Mouse (Mus musculus) heart, adult 2 months (tissue): ENCODE measurements around the gene Ifnk.

Experiments
- CTCF ChIP-seq: fragments of 200-600 bp; IDR thresholded peaks from 2 replicates; pipeline ENCODE4 v1.8.1; 2022; ENCODE audit warnings: antibody characterized with exemption, mild to moderate bottlenecking, moderate library complexity
- EP300 ChIP-seq: fragments of 200-500 bp; IDR thresholded peaks from 2 replicates; pipeline ENCODE4 v1.6.1; 2011; ENCODE audit warnings: low read depth, low read length, control low read depth; ENCODE audit not compliant: insufficient read depth

- TF ChIP-seq CTCF: no peak
- no peak for TF ChIP-seq EP300
These were observed 33.0 kb upstream of the Ifnk start for GRCm38 (mm10) chr4:35118851-35119250.
